Mouse (Mus musculus) bone marrow, adult 2 months (tissue): ENCODE measurements around the gene Fam24b.

Experiments
- CTCF ChIP-seq: fragments of 200-500 bp; IDR thresholded peaks from 2 replicates; pipeline ENCODE4 v1.5.1; 2011; ENCODE audit warnings: low read length, control low read depth; ENCODE audit not compliant: control insufficient read depth, insufficient read depth
- POLR2A ChIP-seq: fragments of 200-500 bp; IDR thresholded peaks from 2 replicates; pipeline ENCODE4 v1.6.1; 2011; ENCODE audit warnings: low read depth, mild to moderate bottlenecking, control low read depth, low read length, borderline replicate concordance; ENCODE audit not compliant: control insufficient read depth

GRCm38 (mm10) chr7:131306733-131307132 lies 22.6 kb downstream of the Fam24b start:
- TF ChIP-seq POLR2A: no peak
- TF ChIP-seq CTCF: no peak
